Mouse (Mus musculus) bone marrow, adult 2 months (tissue): ENCODE measurements around the gene Sh2d4b.

Experiments
- CTCF ChIP-seq: fragments of 200-500 bp; IDR thresholded peaks from 2 replicates; pipeline ENCODE4 v1.5.1; 2011; ENCODE audit warnings: low read length, control low read depth; ENCODE audit not compliant: control insufficient read depth, insufficient read depth
- POLR2A ChIP-seq: fragments of 200-500 bp; IDR thresholded peaks from 2 replicates; pipeline ENCODE4 v1.6.1; 2011; ENCODE audit warnings: low read depth, mild to moderate bottlenecking, control low read depth, low read length, borderline replicate concordance; ENCODE audit not compliant: control insufficient read depth

DNA sequence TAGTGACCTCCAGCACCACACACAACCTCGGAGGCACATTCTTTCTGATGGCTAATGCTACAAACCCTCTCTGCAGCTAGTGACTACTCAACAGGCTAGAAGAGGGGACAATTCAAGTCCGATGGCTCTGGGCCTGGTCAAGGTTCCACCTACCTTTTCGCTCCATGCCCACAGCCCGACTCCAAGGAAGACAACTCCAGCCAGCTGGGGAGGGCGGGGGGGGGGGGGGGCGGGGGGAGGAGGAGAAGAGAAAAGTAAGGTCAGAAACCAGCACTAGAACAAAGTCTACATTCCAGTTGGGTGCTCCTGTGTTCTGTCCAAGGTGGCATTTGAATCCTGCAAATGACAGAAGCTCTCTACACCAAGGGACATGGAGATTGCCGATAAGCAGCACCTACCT is 25.4 kb upstream of the Sh2d4b start:
- no peak for TF ChIP-seq CTCF
- no peak for TF ChIP-seq POLR2A
